Mouse (Mus musculus) thymus, postnatal 25 days (tissue): Measurements from ENCODE around the gene Lyzl4.
"Not testable (repeated sequence)": the region's sequence is repeated elsewhere in the genome, so short reads cannot be mapped to it uniquely, and the experiment has no call there.

ENCODE experiments used
- DNase-seq: peaks from one replicate; pipeline ENCODE4 v3.0.0; 2022

The Lyzl4 gene

GRCm38 (mm10) chr9:121600201-121600860, 41.6 kb downstream of the Lyzl4 start:
- no peak for DNase-seq

DNA sequence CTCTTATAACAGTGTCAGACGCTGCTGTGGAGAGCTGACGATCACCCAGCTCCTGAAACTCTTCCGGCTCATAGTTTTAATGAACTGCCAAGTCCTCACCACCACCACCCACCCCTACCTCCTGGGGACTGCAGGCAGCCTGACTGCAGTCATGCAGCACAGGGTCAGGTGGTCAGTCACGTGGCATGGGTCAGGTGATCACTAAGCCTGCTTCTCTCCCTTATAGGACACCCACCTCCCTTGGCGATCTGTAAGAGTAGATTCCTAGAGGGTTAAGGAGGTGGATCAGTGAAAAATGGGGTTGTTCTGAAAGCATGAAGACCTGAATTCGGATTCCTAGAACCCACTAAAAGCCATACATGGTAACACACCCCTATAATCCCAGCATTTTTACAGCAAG, 42.3 kb downstream of the Lyzl4 start:
- DNase-seq, result no peak

DNA sequence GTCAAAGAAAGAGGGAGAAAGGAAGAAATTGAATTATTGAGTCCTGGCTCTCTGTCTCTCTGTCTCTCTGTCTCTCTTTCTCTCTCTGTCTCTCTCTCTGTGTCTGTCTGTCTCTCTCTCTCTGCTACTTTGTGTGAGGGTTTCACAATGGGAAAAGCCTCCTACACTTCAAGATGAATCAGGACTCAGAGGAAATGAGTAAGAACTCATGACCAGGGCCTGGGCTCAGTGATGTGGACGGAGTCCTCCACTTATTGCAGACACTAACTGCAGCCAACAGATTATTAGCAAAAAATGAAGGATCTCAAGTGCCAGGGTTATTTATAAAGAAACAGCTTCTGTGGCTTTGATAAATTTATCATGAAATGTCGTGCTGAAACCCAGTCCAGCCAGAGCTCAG, 43.8 kb downstream of the Lyzl4 start:
- DNase-seq, result no peak

GRCm38 (mm10) chr9:121594771-121595170, 47.1 kb downstream of the Lyzl4 start:
- no peak for DNase-seq

- not testable (repeated sequence) for DNase-seq
Observed at GRCm38 (mm10) chr9:121593768-121594167, 48.1 kb downstream of the Lyzl4 start.

DNA sequence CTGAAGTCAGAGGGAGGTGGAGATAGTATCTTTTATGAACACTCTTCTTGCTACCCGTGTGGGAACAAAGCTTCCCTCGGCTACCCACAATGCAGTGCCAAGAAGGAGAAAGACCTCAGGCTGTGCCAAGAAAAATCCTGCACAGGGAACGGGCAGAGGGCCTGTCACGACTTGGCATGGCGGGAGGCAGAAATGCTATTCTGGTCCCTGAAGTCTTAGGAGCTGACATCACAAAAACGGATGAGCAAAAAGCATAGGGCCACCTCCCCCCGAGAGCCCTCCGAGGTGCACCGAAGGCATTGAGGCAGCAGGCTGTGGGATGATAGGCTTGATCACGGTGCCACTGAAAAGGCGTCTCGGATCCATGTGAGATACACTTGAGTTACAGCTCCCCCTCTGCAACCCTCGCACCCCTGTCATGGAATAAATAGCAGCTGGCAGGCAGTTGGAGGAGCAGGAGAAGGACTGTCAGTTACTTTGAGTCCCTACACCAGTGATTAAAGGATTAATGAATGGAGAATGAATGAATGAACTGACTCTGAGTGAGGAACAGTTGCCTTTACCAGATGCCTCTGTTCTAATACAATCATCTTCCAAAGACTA, 48.8 kb downstream of the Lyzl4 start:
- no peak for DNase-seq

DNA sequence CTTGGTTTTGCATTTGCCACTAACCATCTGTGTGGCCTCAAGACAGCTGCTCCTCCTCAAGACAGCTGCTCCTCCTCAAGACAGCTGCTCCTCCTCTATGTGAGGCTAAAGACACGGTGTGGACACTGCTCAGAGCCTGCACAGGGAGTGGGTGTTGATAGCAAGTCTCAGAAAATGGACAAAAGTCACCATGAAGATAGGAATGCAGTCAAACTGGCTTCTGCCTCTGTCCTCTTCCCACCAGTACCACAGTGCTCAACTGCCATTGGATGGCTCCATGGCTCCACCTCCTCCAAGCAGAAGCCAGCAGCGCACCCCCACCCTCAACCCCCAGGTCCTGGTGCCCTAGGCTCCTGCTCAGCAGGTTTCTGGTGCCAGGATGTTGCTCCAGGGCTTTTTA, 52.4 kb downstream of the Lyzl4 start:
- no peak for DNase-seq

DNA sequence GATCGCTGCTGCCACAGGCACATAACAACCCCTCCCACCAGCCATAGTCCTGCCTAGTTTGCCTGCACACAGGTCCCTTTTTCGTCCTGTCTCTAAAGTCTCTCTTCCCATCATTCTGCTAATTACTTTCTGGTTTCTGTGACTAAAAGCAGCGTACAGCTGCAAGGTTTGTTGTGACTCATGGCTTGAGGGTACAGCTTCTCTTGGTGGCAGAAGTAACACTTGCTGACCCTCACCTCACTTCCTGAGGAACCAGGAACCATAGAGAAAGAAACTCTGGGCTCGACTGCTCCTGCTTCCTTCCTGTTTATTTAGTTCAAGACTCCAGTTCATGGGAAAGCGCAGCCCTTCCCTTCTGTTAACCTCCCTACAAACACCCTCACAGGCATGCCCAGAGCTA, 67.5 kb downstream of the Lyzl4 start:
- no peak for DNase-seq

- no peak for DNase-seq
Observed at GRCm38 (mm10) chr9:121568451-121568850, 73.4 kb downstream of the Lyzl4 start.

GRCm38 (mm10) chr9:121566387-121566786, 75.5 kb downstream of the Lyzl4 start:
- DNase-seq, result no peak

DNA sequence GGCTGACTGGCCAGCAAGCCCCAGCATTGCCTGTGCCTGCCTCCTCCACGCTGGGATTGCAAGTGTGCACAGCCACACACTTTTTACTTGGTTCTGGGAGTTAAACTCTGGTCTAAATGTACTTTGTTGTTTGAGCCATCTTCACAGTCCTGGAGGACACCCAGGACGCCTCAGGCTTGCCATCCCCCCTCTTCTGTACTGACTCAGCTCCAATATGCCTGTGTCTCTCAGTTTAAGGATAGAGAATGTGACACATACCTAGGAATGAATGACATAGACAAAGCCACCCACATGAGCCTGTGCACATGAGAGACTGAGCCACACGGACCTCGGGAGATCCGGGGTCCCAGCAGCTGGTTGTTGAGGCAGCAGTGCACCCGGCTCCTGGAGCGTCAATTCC, 78.6 kb downstream of the Lyzl4 start:
- no peak for DNase-seq

GRCm38 (mm10) chr9:121560515-121560914, 81.4 kb downstream of the Lyzl4 start:
- DNase-seq, result no peak

GRCm38 (mm10) chr9:121558167-121558566, 83.7 kb downstream of the Lyzl4 start:
- DNase-seq, result no peak

DNA sequence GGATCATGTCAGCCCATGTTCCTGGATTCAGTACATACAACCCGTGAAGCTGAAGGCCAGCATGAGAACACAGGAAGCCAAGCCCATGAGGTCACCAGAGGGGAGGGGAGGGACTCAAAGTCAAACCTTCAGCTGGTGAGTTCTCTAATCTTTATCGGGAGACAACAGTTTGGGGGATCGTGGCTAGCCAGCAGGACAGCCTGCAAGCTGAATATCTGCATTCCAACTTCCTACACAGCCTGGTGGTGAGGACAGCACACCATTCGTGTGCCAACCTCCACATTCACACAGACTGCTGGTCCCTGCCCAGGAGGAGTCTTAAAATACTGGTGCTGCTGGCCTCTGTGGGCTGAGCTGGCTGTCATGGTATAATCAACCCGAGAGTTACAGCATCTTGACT, 85.0 kb downstream of the Lyzl4 start:
- DNase-seq, result no peak

DNA sequence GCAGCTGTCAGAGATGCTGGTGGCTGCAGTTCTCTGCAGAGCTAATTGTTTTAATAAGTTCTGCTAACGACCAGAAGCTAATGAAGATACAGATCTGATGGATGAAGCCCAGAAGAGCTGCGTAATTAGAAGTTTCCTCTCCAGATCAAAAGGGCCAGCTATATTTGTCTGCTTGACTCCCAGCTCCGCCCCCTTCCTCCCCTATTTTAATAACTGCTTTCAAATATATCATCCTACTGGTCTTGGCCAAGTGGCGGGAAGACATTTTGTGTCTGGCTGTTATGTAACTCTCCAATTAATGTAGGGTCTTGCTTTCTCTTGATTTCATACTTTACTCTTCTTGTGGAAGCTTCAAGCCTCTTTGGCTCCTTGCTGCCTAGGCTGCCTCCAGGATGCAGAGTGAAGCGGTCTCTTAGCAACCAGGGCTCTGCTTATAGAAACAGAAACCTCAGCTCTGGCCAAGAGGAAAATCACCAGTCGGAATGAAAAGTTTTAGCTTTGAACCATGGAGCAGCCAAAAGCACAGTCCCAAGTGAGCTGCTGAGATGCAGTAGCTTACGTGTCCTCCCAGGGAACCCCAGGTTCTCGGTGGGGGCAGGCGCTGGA, 86.4 kb downstream of the Lyzl4 start:
- no peak for DNase-seq

GRCm38 (mm10) chr9:121553643-121554042, 88.3 kb downstream of the Lyzl4 start:
- DNase-seq, result no peak

DNA sequence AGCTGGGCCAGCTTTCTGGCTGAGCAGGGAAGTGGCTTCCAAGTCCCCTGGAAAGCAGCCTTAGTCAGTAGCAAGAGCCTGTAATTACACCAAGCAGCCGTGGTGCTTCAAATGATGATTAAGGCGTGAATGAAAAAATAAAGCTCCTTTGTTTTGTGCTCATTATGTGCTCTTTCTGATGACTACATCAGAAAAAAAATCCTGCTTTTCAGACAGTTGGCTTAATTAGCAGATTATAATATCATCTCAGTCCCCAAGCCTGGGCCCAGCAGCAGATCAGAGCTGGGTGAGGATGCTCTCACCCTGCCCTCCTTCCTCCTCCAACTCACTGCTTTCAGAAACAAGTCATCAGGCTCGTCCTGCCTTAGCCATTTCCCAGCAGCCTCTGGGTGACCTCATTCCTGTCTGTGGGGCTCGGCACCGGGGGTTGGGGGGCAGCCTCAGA, 91.5 kb downstream of the Lyzl4 start:
- DNase-seq, result no peak

GRCm38 (mm10) chr9:121549444-121549843, 92.5 kb downstream of the Lyzl4 start:
- DNase-seq, result no peak

- no peak for DNase-seq
Observed at GRCm38 (mm10) chr9:121549010-121549409, 92.9 kb downstream of the Lyzl4 start.

DNA sequence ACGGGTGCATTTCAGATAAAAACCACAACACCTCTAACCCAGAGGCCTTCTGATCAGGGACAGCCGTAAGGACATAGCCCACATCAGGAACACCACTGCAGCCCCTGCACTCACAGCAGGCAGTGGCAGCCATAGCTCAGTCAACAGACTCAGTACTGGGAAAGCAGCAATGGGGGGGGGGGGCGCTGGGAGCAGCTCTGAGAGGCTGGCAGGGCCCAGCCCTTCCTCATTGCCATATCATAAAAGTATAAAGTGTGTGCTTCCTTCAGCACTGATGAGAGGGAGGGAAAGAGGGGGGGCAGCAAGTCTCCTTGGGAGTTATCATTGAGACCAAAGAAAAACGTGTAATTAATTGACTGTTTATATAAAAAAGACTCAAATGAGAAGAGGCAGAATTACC, 94.5 kb downstream of the Lyzl4 start:
- no peak for DNase-seq

- no peak for DNase-seq
Observed at GRCm38 (mm10) chr9:121541530-121541929, 100.4 kb downstream of the Lyzl4 start.

- no peak for DNase-seq
Observed at GRCm38 (mm10) chr9:121532626-121533025, 109.3 kb downstream of the Lyzl4 start.

- no peak for DNase-seq
Observed at GRCm38 (mm10) chr9:121528605-121529357, 113.1 kb downstream of the Lyzl4 start.
